Mouse (Mus musculus) adrenal gland, adult (tissue): ENCODE data around the gene Creb3l1.
A peak's percentile ranks its signal among the peaks of the same experiment; 100 is the strongest.

Source experiments
- DNase-seq, 2 experiments: peaks; one replicate each; pipeline ENCODE4 v3.0.0; 2022 to 2023; ENCODE audit warnings: low spot score in 1 of 2; ENCODE audit not compliant: inconsistent age in 2 of 2

The Creb3l1 gene

DNA sequence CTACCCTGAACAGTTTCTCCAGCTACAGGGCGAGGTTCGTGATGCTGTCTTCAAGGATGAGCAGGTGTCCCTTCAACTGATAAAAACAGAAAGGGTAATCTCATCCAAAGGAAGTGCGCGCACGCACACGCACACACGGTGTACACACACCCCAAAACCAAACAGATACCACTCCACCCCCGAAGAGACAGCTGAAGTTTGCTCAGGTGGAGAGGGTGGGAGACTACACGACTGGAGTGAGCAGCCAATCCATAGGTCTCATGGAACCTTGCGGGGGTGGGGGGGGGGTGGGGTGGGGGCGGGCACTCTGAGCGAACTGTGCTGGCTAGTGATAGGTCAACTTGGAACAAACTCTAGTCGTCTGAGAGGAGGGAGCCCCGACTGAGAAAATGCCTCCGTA, 17.2 kb upstream of the Creb3l1 start:
- no peak for DNase-seq

DNA sequence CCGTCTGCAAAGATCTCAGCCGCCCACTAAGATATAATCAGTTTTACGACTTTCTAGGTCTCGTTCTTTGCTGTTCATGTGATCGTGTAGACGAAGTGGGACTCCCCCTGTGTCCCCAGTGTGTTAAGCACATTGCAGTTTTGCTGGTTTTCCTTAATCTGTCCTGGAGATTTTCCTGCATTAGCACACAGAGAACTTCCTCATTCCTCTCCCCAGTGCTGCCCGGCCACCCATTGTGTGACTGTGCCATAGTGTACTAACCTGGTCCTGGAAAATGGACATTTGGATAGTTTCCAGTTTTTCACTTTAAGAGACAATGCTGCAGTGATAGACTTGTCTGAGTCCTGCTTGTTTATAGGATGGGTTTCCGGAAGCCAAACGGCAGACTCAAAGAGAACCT, 10.0 kb upstream of the Creb3l1 start:
- DNase-seq: no peak

- no peak for DNase-seq
Measured at GRCm38 (mm10) chr2:92030554-92030953, 6.3 kb upstream of the Creb3l1 start.

DNA sequence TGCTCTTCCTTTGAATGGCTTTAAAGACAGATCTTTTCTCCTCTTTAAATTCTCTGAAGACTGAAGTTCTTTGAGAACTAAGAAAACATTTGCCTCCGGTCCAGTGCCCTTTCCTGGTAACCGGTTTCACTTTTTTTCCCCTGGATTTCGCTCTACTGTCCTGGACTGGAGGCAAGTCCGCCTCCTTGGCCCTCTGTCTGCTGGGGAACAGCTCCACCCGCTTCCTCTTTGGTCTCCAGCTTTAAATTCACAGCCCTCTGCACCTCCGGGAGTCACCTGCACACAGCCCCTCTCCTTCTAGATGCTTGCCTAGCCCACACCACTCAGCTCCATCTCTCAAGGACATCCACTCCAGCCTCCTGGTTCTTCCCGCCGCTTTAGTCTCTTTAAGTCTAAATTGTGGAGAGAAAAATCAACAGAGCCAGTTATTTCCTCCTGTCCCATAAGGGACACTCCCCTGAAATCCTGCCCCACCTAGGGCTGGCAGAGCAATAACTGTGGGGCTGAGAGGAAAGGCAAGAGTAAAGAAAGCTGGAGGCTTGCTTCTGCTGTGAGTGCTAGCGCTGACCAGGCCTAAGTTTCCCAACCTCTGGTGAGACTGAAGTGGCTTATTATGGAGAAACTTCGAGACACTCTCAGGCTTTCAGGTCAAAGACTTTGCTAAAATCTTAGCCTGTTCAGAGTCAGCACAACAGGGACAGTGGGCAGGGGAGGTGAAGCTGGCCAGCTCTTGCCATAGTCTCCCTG, 5.3 kb upstream of the Creb3l1 start:
- DNase-seq: no peak

GRCm38 (mm10) chr2:92027811-92028590, 3.7 kb upstream of the Creb3l1 start:
- peak; percentile 84 to 92 for DNase-seq

DNA sequence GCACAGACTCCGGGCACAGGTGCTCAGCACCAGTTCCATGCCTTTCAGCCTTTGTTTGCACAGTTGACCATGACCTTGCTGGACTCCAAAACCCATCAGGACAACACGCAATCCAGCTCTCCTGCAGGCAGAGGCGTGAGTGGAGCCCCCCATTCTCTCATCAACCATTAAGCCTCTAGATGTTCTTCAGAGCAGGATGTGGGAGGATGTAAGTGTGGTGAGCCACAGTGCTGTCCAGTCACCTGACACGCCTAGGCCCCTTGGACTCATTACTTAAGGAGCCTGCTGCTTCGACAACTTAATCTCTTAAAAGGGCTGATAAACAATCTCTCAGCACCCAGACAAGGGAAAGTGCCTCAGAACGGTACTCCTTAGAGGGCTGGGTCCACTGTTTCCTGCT, 1.7 kb upstream of the Creb3l1 start:
- DNase-seq: no peak

- no peak for DNase-seq
Measured at GRCm38 (mm10) chr2:92025202-92025601, 900 bp upstream of the Creb3l1 start.

GRCm38 (mm10) chr2:92023362-92024273, 684 bp downstream of the Creb3l1 start:
- DNase-seq: peak; percentile 52 to 67

DNA sequence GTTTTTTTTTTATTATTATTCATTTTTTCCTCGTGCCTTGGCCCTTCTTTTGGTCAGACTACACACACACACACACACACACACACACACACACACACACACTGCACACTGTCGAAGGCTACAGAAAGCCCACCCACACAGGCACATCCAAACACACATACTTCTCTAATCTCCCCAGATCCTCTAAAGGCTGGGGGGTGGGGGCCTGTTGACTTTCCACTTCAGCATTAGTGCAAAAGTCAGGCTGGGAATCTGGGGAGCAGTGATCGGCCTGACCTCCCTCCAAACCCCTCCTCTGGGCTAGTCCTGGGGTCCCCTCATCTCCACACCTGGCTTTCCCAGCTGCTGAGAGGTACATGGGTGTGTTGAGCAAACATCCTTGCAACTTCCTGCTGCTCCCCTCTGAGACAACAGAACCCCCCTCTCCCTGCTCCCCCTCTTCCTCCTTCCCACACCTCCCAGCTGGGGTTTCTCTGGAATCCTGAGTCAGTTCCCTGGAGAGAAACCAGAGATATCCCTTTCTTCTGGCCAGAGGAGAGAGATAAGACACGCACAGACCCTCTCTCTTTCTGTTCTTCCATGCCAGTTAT, 3.5 kb downstream of the Creb3l1 start:
- no peak for DNase-seq

DNA sequence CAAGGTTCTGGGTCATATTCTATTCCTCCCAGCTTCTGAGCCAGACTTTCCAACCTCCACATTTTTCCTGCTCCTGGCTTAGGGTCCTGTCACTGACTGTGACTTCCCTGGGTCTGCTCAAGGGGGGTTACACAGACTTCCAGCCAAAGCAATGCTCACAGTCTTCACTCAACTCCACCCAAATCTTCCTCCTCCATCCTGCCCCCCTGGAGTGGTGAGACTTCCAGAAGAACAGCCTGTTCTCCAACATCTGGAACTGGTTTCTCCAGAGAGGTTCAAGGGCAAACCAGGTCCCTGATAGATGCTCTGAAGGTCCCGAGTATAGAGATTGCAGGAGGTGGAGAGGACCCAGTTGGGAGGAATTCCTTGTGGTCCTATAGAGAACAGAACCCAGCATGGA, 6.9 kb downstream of the Creb3l1 start:
- no peak for DNase-seq

DNA sequence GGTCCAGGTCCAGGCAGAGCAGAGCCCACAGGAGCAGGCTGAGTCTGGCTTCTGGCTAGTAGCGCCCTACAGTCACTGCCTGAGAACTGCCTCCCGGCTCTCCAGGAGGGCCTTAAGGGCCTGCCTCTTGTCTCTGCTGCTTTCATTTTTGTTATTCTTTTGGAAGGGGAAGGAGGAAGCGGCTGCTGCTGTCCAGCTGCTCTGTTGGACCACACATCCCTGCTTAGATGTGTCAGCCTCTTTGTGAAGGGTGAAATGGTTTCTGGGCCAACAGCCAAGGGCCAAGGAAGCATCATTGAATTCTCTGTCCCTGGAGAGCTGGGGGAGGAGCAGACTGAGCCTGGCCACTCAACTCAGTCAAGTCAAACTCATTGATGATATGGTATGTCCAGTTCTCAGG, 7.3 kb downstream of the Creb3l1 start:
- peak; percentile 86 to 90 for DNase-seq

GRCm38 (mm10) chr2:92014891-92015290, 9.4 kb downstream of the Creb3l1 start:
- no peak for DNase-seq

GRCm38 (mm10) chr2:92014248-92014647, 10.1 kb downstream of the Creb3l1 start:
- DNase-seq: no peak

- no peak for DNase-seq
Measured at GRCm38 (mm10) chr2:92012768-92013445, 11.4 kb downstream of the Creb3l1 start.

DNA sequence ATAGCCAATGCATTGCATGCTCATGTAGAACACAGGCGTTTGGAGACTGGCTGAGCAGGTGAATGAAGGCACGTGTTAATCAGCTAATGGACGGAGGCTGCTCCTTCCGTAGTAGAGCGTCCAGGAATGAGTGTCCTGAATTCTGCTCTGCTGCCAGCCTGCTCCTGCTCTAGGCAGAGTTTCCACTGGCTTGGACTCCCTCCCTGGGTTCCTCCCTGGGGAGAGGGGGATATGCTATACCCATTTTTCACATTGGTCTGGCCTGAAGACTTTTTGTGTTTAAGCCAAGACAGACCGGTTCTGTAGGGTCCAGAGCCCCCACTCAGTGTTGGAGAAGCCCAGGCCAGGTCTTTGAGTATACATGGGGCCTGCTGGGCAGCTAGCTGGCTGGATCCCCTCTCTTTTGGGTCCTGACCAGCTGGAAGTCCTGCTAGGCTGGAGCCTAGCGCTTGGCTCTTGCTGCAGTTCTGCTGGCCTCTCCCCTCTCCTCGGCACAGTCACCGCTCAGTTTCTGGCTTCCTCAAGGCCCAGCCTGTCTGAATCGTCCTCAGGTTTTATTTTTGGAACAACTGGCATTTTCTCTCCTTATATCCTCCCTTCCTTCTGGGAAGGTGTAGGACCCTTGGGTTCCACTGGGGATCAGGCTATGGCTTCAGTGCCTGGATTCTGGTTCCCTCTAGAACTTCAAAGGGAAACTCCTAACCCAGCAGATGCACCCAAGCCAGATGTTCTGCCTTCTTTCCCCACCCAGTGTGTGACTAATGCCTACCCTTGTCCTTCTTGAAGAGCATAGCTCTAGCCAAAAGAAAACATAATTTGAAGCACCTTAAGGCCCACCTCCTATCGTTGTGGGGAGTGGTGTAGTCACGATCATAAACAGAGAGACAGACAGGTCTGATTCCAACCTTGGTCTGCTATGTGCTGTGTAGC, 12.6 kb downstream of the Creb3l1 start:
- peak in 1 of 2 experiments; percentile 51 for DNase-seq

GRCm38 (mm10) chr2:92008623-92009404, 15.5 kb downstream of the Creb3l1 start:
- DNase-seq: peak; percentile 55 to 68

DNA sequence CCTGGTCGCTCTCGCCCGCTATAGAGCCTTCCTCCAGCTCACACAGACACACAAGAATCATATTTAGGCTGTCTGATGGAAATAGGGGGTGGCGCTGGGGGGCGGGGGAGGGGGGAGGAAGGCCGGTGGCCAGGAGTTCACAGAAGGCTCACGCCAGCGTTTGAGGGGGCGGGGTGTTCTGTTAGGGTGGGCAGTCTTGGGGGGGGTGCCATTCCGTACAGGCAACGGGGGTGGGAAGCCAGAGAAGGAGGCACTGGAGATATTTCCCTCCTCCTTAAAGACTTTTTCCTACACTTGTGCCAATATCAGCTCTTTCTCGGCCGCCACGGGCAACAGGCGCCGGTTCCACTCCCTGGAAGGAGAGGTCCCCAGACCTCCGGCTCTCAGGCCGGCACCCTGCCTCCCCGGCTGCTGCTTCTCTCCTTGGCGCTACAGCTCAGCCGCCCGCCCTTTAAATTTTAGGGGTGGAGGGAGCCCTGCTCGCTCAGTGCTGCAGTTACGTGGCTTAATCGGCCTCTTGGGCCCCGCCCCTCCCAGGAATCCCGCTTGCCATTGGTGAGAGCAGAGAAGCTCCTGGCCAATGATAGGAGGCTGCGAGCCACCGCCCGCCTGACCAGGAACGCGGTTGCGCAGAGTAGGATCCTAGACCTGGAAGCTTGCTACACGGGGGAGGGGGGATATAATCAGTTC, 16.2 kb downstream of the Creb3l1 start:
- DNase-seq: peak; percentile 98
